Mouse (Mus musculus) pancreas, adult 10 weeks (tissue): ENCODE measurements around the gene Mpp1. TPM values are rescaled to one million over a fixed set of nuclear protein-coding genes. Genes with fewer than 3 reads are reported as not detected.

Experiments used
- polyA plus RNA-seq: library from polyadenylated mRNA; stranded (reverse); fragments of 350-450 nt; fragmentation: Illumina TruSeq; extraction: RNeasy Lipid Tissue Mini Kit (QIAGEN cat#74804); gene quantifications from one replicate; pipeline ENCODE4 v1.2.3, GENCODE M21; 2015; ENCODE audit warnings: low read depth, low replicate concordance; ENCODE audit not compliant: insufficient read depth

The Mpp1 gene
- 7.8 TPM for polyA plus RNA-seq

GRCm38 (mm10) chrX:75130467-75131160 lies at the start of gene Mpp1:
Gene Mpp1, minus strand, starts transcription at chrX:75131016.

GRCm38 (mm10) chrX:75163670-75164069 lies 32.9 kb upstream of the Mpp1 start, which contains the start of gene Smim9:
Gene Smim9, minus strand, starts transcription at chrX:75163770.

GRCm38 (mm10) chrX:75095369-75096162 lies 35.2 kb downstream of the Mpp1 start, which contains the start of gene Dkc1:
Gene Dkc1, plus strand, starts transcription at chrX:75095854.

GRCm38 (mm10) chrX:75084774-75085508 lies 45.9 kb downstream of the Mpp1 start, which contains the start of gene Gab3:
Gene Gab3, minus strand, starts transcription at chrX:75085458.

Other genes starting within 250 kb of the Mpp1 start
- gene Gab3, start 45.6 kb downstream of the Mpp1 start, polyA plus RNA-seq, result 0.55 TPM
- 6.6 TPM for gene Dkc1, start 35.2 kb downstream of the Mpp1 start, polyA plus RNA-seq
- not detected for gene Smim9, start 32.8 kb upstream of the Mpp1 start, polyA plus RNA-seq